Mouse (Mus musculus) c-Kit-positive CD71-positive TER-119-positive erythroid progenitor cells, embryonic 14.5 days (primary cell): ENCODE data around the gene Serpinh1.

ENCODE experiments used
- DNase-seq: peaks from one replicate; pipeline ENCODE4 v3.0.0-alpha.2; 2013; ENCODE audit warnings: low spot score

Serpinh1 gene

GRCm38 (mm10) chr7:99326128-99326527, 26.9 kb downstream of the Serpinh1 start:
- DNase-seq = no peak

GRCm38 (mm10) chr7:99324810-99325209, 28.2 kb downstream of the Serpinh1 start:
- DNase-seq = no peak

- DNase-seq = no peak
These were observed 29.7 kb downstream of the Serpinh1 start for GRCm38 (mm10) chr7:99323321-99323700.

GRCm38 (mm10) chr7:99322691-99323320, 30.2 kb downstream of the Serpinh1 start:
- no peak for DNase-seq

- no peak for DNase-seq
These were observed 32.5 kb downstream of the Serpinh1 start for GRCm38 (mm10) chr7:99320524-99320923.

GRCm38 (mm10) chr7:99317475-99317874, 35.6 kb downstream of the Serpinh1 start:
- DNase-seq = no peak

- no peak for DNase-seq
These were observed 36.8 kb downstream of the Serpinh1 start for GRCm38 (mm10) chr7:99316207-99316606.

- no peak for DNase-seq
These were observed 38.5 kb downstream of the Serpinh1 start for GRCm38 (mm10) chr7:99314565-99314964.

GRCm38 (mm10) chr7:99313253-99313652, 39.8 kb downstream of the Serpinh1 start:
- no peak for DNase-seq

GRCm38 (mm10) chr7:99312671-99313143, 40.3 kb downstream of the Serpinh1 start:
- no peak for DNase-seq

GRCm38 (mm10) chr7:99312058-99312457, 41.0 kb downstream of the Serpinh1 start:
- no peak for DNase-seq

GRCm38 (mm10) chr7:99311433-99311832, 41.6 kb downstream of the Serpinh1 start:
- no peak for DNase-seq

GRCm38 (mm10) chr7:99306640-99307039, 46.4 kb downstream of the Serpinh1 start:
- DNase-seq = no peak

- no peak for DNase-seq
These were observed 47.4 kb downstream of the Serpinh1 start for GRCm38 (mm10) chr7:99305688-99306087.

- peak; percentile 3 for DNase-seq
These were observed 48.1 kb downstream of the Serpinh1 start for GRCm38 (mm10) chr7:99304949-99305372.

GRCm38 (mm10) chr7:99304029-99304428, 49.0 kb downstream of the Serpinh1 start:
- DNase-seq = no peak

GRCm38 (mm10) chr7:99300650-99301175, 52.3 kb downstream of the Serpinh1 start:
- no peak for DNase-seq
